Mouse (Mus musculus): Measurements from ENCODE around the gene Ppm1a. TPM values are rescaled to one million over a fixed set of nuclear protein-coding genes. Genes with fewer than 3 reads are reported as not detected.

The Ppm1a gene
- total and polyA plus RNA-seq, 3 experiments: 111 to 119 TPM; not detected in 1

DNA sequence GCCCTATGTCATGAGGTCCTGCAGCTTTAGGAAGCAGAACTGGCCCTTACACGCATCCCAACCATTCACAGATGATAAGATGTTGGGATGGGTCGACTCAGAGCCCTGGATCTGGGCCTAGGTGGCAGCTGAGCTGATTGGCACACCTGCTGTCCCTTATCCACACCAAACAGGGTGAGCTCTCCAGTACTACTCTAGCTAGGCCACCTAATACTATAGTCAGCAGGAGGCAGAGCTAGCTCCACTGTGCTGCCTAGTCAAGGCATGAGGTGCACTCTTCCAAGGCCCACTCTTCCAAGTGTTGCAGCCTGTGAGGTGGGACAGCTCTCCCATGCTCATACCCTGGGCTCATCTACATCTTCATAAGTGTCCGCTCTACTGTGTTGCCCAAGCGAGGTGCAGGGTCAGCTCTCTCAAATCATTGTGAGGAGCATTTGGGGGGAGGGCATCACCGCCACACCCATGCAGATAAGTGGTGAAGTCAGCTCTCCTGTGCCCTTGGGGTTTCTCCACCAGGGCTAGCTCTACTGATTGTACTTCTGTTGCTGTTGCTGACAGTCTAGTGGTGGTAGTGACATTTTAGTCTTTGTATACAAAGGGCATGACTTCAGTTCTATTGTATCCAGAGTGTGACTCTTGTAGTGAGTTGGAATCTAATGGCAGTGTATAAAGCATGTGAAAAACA lies 12.4 kb downstream of the Ppm1a start:
- Histone ChIP-seq H3K4me1 (ENCODE audit: control insufficient read depth in 1 of 2, insufficient read depth in 2 of 2, low read length in 2 of 2) (peaks cover 12 to 22% of the 10 kb centered on the region in 2 experiments), H3K9me3 (replicated peaks; ENCODE audit: insufficient read depth, low read length) (no peaks in the 10 kb centered on the region), H3K79me2 (ENCODE audit: control insufficient read depth, insufficient read depth, low read length, poor library complexity) (peaks cover 60% of the 10 kb centered on the region), H3K36me3 (ENCODE audit: control insufficient read depth in 1 of 2, insufficient read depth in 2 of 2, low read length in 2 of 2) (peaks cover 8 to 36% of the 10 kb centered on the region in 2 experiments), H3K27me3 (ENCODE audit: control insufficient read depth in 1 of 2, insufficient read depth in 2 of 2, low read length in 2 of 2) (no peaks in the 10 kb centered on the region), H3K9ac (ENCODE audit: control insufficient read depth, low read depth, low read length, poor library complexity, severe bottlenecking) (no peak overlapping the region), H3K4me3 (ENCODE audit: control insufficient read depth in 1 of 2, insufficient read depth in 1 of 2, low read depth in 2 of 2, low read length in 2 of 2) (no peak overlapping the region), H3K27ac (ENCODE audit: control insufficient read depth, low read depth, low read length) (no peak overlapping the region)
- no peak for DNase-seq (ENCODE audit: low read depth, low spot score)
- TF ChIP-seq BHLHE40 (IDR thresholded peaks at IDR 0.05; ENCODE audit: borderline replicate concordance, low read depth, low read length) (no peak), UBTF (IDR thresholded peaks at IDR 0.05; ENCODE audit: borderline replicate concordance, insufficient read depth, low read depth, low read length) (no peak), MYC (IDR thresholded peaks at IDR 0.05; ENCODE audit: low read depth, low read length) (no peak), ZMIZ1 (IDR thresholded peaks at IDR 0.05; ENCODE audit: low read depth, low read length) (no peak), TCF12 (IDR thresholded peaks at IDR 0.05; ENCODE audit: low read depth, low read length) (no peak), ELF1 (IDR thresholded peaks at IDR 0.05; ENCODE audit: low read depth, low read length) (no peak), GATA1 (IDR thresholded peaks at IDR 0.05; ENCODE audit: low read depth, low read length) (no peak), MAX (IDR thresholded peaks at IDR 0.05; ENCODE audit: low read length) (no peak), GABPA (IDR thresholded peaks at IDR 0.05; ENCODE audit: low read depth, low read length) (no peak), RAD21 (IDR thresholded peaks at IDR 0.05; ENCODE audit: low read depth, low read length) (no peak), POLR2AphosphoS5 (IDR thresholded peaks at IDR 0.05; ENCODE audit: borderline replicate concordance, low read depth, low read length) (no peak), POLR2AphosphoS2 (IDR thresholded peaks at IDR 0.05; ENCODE audit: low read length) (no peak), ZNF384 (IDR thresholded peaks at IDR 0.05; ENCODE audit: low read depth, low read length) (no peak), KAT2A (conservative IDR thresholded peaks at IDR 0.05; ENCODE audit: low read depth, low read length) (no peak), MAFK (IDR thresholded peaks at IDR 0.05; ENCODE audit: borderline replicate concordance, low read depth, low read length) (no peak), ZKSCAN1 (IDR thresholded peaks at IDR 0.05; ENCODE audit: low read depth, low read length) (no peak), TBP (IDR thresholded peaks at IDR 0.05; ENCODE audit: low read depth, low read length) (no peak)

GRCm38 (mm10) chr12:72771153-72771552 lies 13.9 kb downstream of the Ppm1a start:
- peaks cover 12 to 22% of the 10 kb centered on the region in 2 experiments for H3K4me1 ChIP-seq (ENCODE audit: control insufficient read depth in 1 of 2, insufficient read depth in 2 of 2, low read length in 2 of 2)
- no peak for TF ChIP-seq SIN3A (IDR thresholded peaks at IDR 0.05; ENCODE audit: low read length)
- TF ChIP-seq CTCF (IDR thresholded peaks at IDR 0.05 in 2 of 3, conservative IDR thresholded peaks at IDR 0.05 in 1 of 3; ENCODE audit: control insufficient read depth in 1 of 3, insufficient read depth in 1 of 3, low read depth in 2 of 3, low read length in 3 of 3, poor library complexity in 1 of 3, severe bottlenecking in 1 of 3): peak; percentile 36 to 45 (median 41); a peak in 5 of 6 replicates
- no peak overlapping the region for H3K27ac ChIP-seq (ENCODE audit: control insufficient read depth, low read depth, low read length)
- no peaks in the 10 kb centered on the region for H3K27me3 ChIP-seq (ENCODE audit: control insufficient read depth in 1 of 2, insufficient read depth in 2 of 2, low read length in 2 of 2)
- H3K79me2 ChIP-seq (ENCODE audit: control insufficient read depth, insufficient read depth, low read length, poor library complexity): peaks cover 60% of the 10 kb centered on the region
- H3K9ac ChIP-seq (ENCODE audit: control insufficient read depth, low read depth, low read length, poor library complexity, severe bottlenecking): no peak overlapping the region
- no peak overlapping the region for H3K4me3 ChIP-seq (ENCODE audit: control insufficient read depth in 1 of 2, insufficient read depth in 1 of 2, low read depth in 2 of 2, low read length in 2 of 2)
- no peak for DNase-seq (ENCODE audit: low read depth, low spot score)
- no peaks in the 10 kb centered on the region for H3K9me3 ChIP-seq (replicated peaks; ENCODE audit: insufficient read depth, low read length)
- H3K36me3 ChIP-seq (ENCODE audit: control insufficient read depth in 1 of 2, insufficient read depth in 2 of 2, low read length in 2 of 2): peaks cover 11 to 28% of the 10 kb centered on the region in 2 experiments
